Mouse (Mus musculus) pancreas, adult 10 weeks (tissue): Measurements from ENCODE around the gene Taf6. TPM values are rescaled to one million over a fixed set of nuclear protein-coding genes. Genes with fewer than 3 reads are reported as not detected.

Source experiments
- polyA plus RNA-seq: library from polyadenylated mRNA; stranded (reverse); fragments of 350-450 nt; fragmentation: Illumina TruSeq; extraction: RNeasy Lipid Tissue Mini Kit (QIAGEN cat#74804); gene quantifications from one replicate; pipeline ENCODE4 v1.2.3, GENCODE M21; 2015; ENCODE audit warnings: low read depth, low replicate concordance; ENCODE audit not compliant: insufficient read depth

Taf6 gene
- polyA plus RNA-seq: 7.8 TPM

DNA sequence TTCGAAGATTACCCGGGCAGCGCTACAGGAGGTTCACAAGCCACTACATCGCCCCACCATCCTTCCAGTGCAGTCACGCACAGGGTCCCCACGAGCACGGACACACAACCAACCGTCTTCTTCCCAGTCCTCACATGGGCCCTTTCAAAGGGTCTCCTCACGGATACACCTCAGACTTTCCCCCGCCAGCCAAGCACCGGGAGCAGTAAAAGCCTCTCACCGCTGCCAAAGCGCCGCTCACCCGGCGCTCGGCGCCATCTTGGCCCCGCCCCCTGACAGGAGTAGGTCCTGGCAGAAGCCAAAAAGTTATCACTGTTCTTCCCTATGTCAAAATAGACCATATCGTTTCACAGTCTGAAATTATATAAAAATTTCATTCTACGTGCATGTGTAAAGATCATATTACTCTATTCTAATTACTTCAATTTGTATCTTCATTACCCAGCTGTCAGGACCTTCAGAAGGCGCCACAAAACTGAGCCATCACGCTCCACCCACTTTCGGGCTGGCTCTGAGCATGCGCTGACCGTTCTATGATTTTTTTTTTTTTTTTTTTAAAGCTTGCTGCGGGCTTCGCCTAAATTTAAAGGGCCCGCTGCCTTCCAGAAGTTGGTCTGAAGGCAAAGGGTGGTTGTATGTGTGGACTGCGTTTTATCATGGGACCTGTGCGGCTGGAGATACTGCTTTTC, at the start of gene Taf6, which contains the start of gene Cnpy4:
Gene Taf6 (minus strand): TSS at position 502 of the 689 bp plus-strand sequence.
Gene Cnpy4 (plus strand): TSS at position 536 of the 689 bp plus-strand sequence.

DNA sequence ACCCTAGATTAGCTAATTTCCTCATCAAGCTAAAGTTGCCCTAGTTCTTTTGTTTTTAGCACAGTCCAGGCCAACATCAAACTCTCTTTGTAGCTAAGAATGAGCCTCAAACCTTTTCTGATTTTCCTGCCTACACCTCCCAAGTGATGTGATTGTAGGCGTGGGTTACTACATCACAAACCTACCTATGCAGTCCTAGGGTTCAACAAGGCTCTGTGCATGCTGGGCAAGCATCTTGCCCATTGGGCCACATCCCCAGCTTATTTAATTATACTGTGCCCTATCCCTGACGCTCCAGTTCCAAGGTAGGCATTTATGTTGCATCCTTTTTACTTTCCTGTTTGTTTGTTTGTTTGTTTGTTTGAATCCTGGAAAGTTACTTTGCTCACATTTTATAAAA, 38.4 kb upstream of the Taf6 start, which contains the start of gene Nxpe5:
Gene Nxpe5 (plus strand): TSS at position 199 of the 400 bp plus-strand sequence.

DNA sequence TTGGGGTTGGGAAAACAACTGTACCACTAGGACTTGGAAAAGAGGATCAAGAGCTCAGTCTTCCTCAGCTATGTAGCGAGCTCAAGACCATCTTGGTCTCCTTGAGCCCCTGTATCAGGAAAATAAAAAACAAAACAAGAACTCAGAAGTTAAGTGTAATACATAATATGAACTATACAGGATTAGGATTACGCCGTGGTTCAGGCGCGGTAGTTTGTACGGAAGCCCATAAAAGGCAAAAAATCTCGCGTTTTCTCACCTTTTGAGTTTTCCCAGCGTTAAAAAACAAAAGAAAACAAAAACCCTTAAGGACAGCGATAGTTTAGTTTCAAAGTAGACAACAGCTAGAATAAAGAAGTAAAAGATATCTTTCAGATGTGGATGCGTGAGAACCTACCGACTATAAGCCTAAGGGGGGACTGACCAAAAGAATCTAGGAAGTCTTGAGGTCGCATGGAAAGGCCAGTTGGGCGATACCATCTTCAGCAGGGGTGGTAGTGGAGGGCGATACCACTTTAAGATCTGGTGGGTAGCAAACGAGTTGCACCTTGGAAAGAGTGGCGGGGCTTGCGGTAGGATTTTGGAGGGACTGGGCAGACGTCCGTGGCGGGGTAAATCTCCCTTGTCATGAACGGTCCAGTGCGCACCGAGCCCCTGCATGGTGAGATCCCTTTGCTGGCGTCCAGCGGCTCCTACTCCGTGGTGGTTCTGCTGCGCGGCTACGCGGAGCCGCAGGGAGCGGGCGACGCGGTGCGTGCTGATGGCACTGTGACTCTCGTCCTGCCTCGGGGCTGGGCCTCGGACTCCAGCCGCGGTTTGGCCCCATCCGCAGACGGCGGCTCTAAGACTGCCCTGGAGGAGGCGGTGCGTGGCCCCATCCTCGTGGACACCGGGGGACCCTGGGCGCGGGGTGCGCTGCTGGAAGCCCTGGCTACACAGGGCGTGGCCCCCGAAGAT, 6.8 kb upstream of the Taf6 start, which contains the start of gene Mblac1:
Gene Mblac1 (plus strand): TSS at position 544 of the 957 bp plus-strand sequence.

DNA sequence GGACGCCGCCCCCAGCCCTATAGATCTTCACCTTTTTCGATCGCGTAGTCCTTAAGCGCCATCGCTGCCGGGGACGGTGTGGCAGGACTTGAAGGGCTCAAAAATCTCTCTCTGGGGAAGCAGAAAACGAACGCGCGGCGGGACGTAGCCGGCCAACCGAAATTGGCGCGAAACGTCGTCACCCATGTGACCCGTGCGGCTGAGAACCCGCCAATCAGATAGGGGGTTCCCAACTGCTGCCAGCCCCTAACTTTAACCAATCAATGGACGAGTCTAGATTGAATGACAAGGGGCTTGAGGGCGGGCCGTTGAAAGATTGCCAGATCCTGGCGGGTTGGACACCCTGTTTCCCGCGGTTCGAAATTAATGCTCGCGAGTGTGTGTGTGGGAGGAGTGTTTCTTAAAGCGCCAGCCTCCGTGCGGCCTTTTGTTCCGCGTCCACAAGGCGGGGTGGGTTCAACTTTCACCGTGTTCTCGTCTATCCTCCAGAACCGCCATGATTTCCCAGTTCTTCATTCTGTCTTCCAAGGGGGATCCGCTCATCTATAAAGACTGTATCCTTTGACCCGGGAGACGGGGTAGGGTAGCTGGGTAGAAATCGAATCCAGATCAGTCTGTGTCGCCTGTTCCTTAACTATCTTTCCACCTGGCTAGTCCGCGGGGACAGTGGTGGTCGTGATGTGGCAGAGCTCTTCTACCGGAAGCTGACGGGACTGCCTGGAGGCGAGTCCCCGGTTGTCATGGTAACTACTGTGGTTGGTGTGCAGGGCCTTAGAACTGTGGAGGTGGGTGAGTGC, 15.4 kb downstream of the Taf6 start, which contains the start of the genes Ap4m1 and Mcm7:
Gene Ap4m1 (plus strand): TSS at position 308 of the 797 bp plus-strand sequence.
Gene Mcm7 (minus strand): TSS at position 728 of the 797 bp plus-strand sequence.

DNA sequence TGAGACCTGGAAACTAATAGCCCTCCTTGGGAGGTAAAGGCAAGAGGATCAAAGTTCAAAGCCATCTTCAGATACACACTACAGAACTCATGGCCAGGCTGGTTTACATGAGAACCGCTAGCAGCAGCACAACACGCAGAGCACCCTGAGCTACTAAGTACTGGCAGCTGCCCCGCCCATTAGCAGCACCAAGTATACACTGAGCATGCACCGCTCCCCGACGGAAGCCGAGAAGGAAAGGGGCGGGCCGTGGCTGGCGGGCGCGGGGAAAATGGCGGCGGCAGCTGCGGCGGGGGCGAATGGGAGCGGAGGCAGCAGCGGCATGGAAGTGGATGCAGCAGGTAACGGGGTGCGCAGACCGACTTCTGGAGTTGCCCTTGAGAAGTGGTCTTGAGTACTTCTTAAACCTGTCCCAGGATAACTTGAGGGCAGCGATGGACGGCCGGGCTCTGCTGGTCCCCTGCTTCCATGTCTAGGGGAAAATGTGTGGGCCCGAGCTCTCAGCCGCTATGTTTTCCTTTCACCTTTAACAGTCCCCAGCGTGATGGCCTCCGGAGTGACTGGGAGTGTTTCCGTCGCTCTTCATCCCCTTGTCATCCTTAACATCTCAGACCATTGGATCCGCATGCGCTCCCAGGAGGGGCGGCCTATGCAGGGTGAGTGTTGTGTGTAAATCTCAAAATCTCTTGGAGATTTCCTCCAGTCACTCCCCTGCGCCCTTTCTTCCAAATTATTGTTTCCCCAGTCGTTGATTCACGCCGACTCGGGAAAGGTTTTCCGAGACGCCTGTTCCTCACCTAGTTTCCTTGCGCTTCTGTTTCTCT, 26.2 kb downstream of the Taf6 start, which contains the start of gene Cops6:
Gene Cops6 (plus strand): TSS at position 230 of the 824 bp plus-strand sequence.

DNA sequence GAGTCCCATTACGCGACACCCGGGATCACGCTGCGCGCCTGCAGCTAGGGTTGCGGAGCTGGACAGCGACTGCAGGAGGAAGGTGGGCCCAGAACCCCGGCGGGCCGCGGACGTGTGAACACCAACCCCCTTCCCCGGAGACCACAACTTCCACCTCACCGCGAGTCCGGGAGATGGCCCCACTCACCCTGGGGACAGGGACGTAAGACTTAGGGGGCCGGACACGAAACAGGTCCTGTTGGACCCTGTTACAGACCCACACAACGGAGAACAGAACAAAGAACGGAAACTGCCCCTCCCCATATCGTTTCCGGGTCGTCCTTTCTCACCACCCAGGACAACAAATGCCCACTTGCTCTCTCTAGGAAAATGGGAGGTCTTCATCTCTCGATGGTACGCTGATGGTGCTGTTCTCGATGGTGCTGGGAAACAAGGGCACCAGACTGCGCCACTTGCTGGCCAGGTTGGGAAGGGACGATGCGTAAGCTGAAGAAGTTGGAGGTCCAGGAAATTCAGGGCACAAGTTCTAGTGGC, 31.7 kb downstream of the Taf6 start, which contains the start of gene Zfp113:
Gene Zfp113 (minus strand): TSS at position 302 of the 534 bp plus-strand sequence.

Other genes starting within 250 kb of the Taf6 start
- not detected for gene Gjc3, start 224.4 kb downstream of the Taf6 start, polyA plus RNA-seq
- 3.8 TPM for gene Azgp1, start 205.9 kb downstream of the Taf6 start, polyA plus RNA-seq
- gene Smok3a, start 166.2 kb downstream of the Taf6 start, polyA plus RNA-seq: not detected
- gene Smok3b, start 166.0 kb downstream of the Taf6 start, polyA plus RNA-seq: not detected
- not detected for gene Smok3c, start 134.3 kb downstream of the Taf6 start, polyA plus RNA-seq
- 2.7 TPM for gene Zkscan1, start 102.4 kb downstream of the Taf6 start, polyA plus RNA-seq
- 4.1 TPM for gene Zscan21, start 70.5 kb downstream of the Taf6 start, polyA plus RNA-seq
- gene Zfp113, start 31.7 kb downstream of the Taf6 start, polyA plus RNA-seq: 1.2 TPM
- gene Cops6, start 26.4 kb downstream of the Taf6 start, polyA plus RNA-seq: 25.2 TPM
- 14.3 TPM for gene Ap4m1, start 15.4 kb downstream of the Taf6 start, polyA plus RNA-seq
- 9.3 TPM for gene Mcm7, start 15.0 kb downstream of the Taf6 start, polyA plus RNA-seq
- gene Cnpy4, start within 50 bp of the Taf6 start, polyA plus RNA-seq: 5.6 TPM
- gene Mblac1, start 6.9 kb upstream of the Taf6 start, polyA plus RNA-seq: not detected
- 0.44 TPM for gene Nxpe5, start 38.4 kb upstream of the Taf6 start, polyA plus RNA-seq
- 18.8 TPM for gene Lamtor4, start 68.0 kb upstream of the Taf6 start, polyA plus RNA-seq
- gene BC037034, start 76.6 kb upstream of the Taf6 start, polyA plus RNA-seq: 24.9 TPM
- not detected for gene Gal3st4, start 85.4 kb upstream of the Taf6 start, polyA plus RNA-seq
- 0.22 TPM for gene Gm43720, start 92.5 kb upstream of the Taf6 start, polyA plus RNA-seq
- 0.41 TPM for gene Gpc2, start 92.6 kb upstream of the Taf6 start, polyA plus RNA-seq
- not detected for gene Stag3, start 92.8 kb upstream of the Taf6 start, polyA plus RNA-seq
- not detected for gene Pvrig, start 154.5 kb upstream of the Taf6 start, polyA plus RNA-seq